Mouse (Mus musculus): Measurements from ENCODE around the gene Mfsd4b1. TPM values are rescaled to one million over a fixed set of nuclear protein-coding genes. Genes with fewer than 3 reads are reported as not detected.

The Mfsd4b1 gene
- polyA plus RNA-seq, 1 experiment: 0.69 TPM

DNA sequence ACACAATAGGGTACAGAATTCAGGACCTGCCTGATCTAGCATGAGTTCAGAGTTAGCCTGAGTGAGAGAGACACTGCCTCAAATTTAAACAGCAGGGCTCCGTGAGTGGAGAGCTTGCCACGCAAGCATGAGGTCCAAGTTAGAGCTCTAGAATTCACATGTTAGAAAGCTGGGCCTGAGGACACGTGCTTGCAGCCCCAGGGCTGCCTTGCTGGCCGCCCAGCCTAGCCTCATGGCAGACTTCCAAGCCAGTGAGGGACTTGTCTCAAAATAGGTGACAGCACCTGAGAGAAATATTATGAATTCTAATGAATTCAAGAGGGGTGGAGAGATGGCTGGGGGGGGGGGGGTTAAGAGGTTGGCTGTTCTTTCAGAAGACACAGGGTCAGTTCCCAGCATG lies 17.1 kb downstream of the Mfsd4b1 start:
- 66% methylated on average over 4 of the region's 4 CpGs for WGBS
- no peak for DNase-seq
- Histone ChIP-seq H3K4me3 (replicated peaks; ENCODE audit: insufficient read depth, low read depth, low read length) (no peak overlapping the region), H3K27ac (ENCODE audit: insufficient read depth, low read length) (no peak overlapping the region), H3K4me1 (ENCODE audit: control insufficient read depth, insufficient read depth, low read length) (no peaks in the 10 kb centered on the region), H3K27me3 (ENCODE audit: control insufficient read depth, insufficient read depth, low read length) (no peaks in the 10 kb centered on the region)
- TF ChIP-seq CTCF (IDR thresholded peaks at IDR 0.05; ENCODE audit: borderline replicate concordance, insufficient read depth, low read depth, low read length) (no peak), POLR2A (IDR thresholded peaks at IDR 0.05; ENCODE audit: borderline replicate concordance, insufficient read depth, low read length) (no peak)

DNA sequence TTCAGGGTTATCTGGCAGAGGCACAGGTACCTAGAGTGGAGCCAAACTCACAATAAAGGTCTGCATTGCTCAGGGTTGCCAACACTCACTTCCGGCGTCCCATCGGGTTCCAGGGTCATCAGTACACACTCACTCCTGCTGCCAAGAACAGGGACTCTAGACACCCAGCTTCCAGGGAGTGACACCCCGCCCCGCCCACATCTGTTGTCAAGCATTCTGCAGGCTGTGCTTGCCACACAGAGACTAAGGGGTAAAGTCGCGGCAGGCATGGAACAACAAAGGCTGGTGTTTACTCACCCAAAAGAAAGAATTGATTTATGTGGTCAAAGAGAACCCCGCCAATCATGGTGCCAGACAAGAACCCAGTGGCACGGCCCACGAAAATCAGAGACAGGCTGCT lies 18.1 kb downstream of the Mfsd4b1 start:
- H3K4me1 ChIP-seq (ENCODE audit: control insufficient read depth, insufficient read depth, low read length): no peaks in the 10 kb centered on the region
- no peak for TF ChIP-seq POLR2A (IDR thresholded peaks at IDR 0.05; ENCODE audit: borderline replicate concordance, insufficient read depth, low read length)
- no peak for TF ChIP-seq CTCF (IDR thresholded peaks at IDR 0.05; ENCODE audit: borderline replicate concordance, insufficient read depth, low read depth, low read length)
- H3K27me3 ChIP-seq (ENCODE audit: control insufficient read depth, insufficient read depth, low read length): no peaks in the 10 kb centered on the region
- DNase-seq: no peak
- no peak overlapping the region for H3K27ac ChIP-seq (ENCODE audit: insufficient read depth, low read length)
- WGBS: 32% methylated on average over 10 of the region's 10 CpGs
- no peak overlapping the region for H3K4me3 ChIP-seq (replicated peaks; ENCODE audit: insufficient read depth, low read depth, low read length)

DNA sequence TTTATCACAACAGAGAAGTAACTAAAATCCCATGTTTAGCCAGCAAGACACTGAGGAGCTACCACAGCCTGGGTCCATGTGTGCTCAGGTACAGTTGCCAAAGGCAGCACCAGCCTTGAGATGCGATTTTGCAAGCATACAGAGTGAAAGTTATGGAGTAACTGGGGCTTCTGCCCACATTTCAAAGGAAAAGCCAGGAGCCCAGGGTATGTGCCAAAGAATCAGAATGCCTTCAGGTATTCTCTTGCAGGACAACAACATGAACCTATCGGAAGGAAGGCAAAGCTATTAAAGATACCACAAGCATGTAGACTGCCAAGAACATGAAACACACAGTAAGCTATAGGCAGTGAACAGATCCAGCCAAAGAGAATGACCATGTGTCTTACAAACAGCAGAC lies 24.3 kb downstream of the Mfsd4b1 start:
- WGBS: 91% methylated on average over 2 of the region's 2 CpGs
- Histone ChIP-seq H3K4me1 (ENCODE audit: control insufficient read depth, insufficient read depth, low read length) (no peaks in the 10 kb centered on the region), H3K27me3 (ENCODE audit: control insufficient read depth, insufficient read depth, low read length) (no peaks in the 10 kb centered on the region), H3K27ac (ENCODE audit: insufficient read depth, low read length) (no peak overlapping the region), H3K4me3 (replicated peaks; ENCODE audit: insufficient read depth, low read depth, low read length) (no peak overlapping the region)
- TF ChIP-seq POLR2A (IDR thresholded peaks at IDR 0.05; ENCODE audit: borderline replicate concordance, insufficient read depth, low read length): no peak
- TF ChIP-seq CTCF (IDR thresholded peaks at IDR 0.05; ENCODE audit: borderline replicate concordance, insufficient read depth, low read depth, low read length): no peak
- no peak for DNase-seq

DNA sequence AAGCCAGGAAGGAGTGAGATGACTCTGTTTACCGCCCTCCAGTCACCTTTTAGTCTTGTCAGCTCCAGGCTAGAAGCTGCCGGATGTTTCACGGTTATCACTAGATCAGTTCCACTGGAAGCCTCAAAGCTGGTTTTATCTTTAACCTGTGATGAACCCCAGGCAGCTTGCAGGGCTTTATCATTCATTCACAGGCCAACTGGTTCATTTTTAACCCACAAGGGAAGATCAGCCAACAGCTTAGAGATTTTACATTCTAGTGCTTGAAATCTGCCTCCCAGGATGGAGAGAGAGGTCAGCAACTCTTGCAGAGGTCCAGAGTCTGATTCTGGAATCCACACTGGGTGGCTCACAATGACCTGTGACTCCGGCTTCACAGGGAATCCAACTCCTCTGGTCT lies 33.9 kb downstream of the Mfsd4b1 start:
- 81% methylated on average over 4 of the region's 4 CpGs for WGBS
- Histone ChIP-seq H3K27me3 (ENCODE audit: control insufficient read depth, insufficient read depth, low read length) (no peaks in the 10 kb centered on the region), H3K27ac (ENCODE audit: insufficient read depth, low read length) (no peak overlapping the region), H3K4me3 (replicated peaks; ENCODE audit: insufficient read depth, low read depth, low read length) (no peak overlapping the region), H3K4me1 (ENCODE audit: control insufficient read depth, insufficient read depth, low read length) (no peaks in the 10 kb centered on the region)
- no peak for DNase-seq
- no peak for TF ChIP-seq POLR2A (IDR thresholded peaks at IDR 0.05; ENCODE audit: borderline replicate concordance, insufficient read depth, low read length)
- TF ChIP-seq CTCF (IDR thresholded peaks at IDR 0.05; ENCODE audit: borderline replicate concordance, insufficient read depth, low read depth, low read length): no peak

DNA sequence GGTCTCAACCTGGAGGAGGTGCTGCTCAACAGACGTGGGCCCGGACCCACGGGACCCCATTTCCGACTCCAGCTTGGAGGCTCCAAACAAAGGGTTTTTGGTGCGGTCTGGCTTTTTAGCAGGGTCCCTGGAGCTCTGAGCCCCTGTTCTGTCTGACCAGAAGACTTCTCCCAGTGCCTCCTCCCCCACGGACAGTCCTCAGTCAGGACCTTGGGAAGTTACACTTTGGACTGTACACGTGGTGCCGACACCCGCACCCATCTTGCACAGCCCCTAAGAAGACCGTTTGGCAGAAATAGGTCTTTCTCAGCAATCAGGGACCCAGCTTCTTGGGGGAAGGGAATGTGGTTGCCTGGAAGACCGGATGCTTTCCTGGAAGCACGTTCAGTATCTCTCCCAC lies 38.6 kb downstream of the Mfsd4b1 start, which contains the start of gene Mfsd4b5:
Mfsd4b5 (minus strand) TSS at position 181 of the 400 bp plus-strand sequence.
- no peak for TF ChIP-seq POLR2A (IDR thresholded peaks at IDR 0.05; ENCODE audit: borderline replicate concordance, insufficient read depth, low read length)
- no peak for DNase-seq
- WGBS: 86% methylated on average over 12 of the region's 12 CpGs

DNA sequence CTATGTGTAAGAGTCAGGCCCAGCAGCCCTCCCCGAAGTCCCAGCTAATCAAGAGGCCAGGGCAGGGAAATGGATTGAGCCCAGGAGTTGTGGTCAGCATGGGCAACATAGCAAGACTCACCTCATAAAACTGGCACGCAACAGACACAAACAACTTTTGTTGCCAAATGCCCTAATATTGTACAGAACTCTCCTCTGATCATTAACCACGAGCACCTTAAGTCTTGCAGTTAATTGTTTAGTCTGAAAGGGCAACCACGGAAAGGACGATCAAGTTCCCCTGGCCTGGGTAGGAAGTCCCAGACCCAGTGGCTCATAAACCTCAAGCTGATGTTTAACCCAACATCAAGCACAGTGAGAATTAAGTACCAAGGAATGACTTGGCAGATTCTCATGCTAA lies 42.5 kb downstream of the Mfsd4b1 start:
- 80% methylated on average over 5 of the region's 5 CpGs for WGBS
- TF ChIP-seq CTCF (IDR thresholded peaks at IDR 0.05; ENCODE audit: borderline replicate concordance, insufficient read depth, low read depth, low read length): no peak
- TF ChIP-seq POLR2A (IDR thresholded peaks at IDR 0.05; ENCODE audit: borderline replicate concordance, insufficient read depth, low read length): no peak
- Histone ChIP-seq H3K27ac (ENCODE audit: insufficient read depth, low read length) (no peak overlapping the region), H3K4me1 (ENCODE audit: control insufficient read depth, insufficient read depth, low read length) (no peaks in the 10 kb centered on the region), H3K4me3 (replicated peaks; ENCODE audit: insufficient read depth, low read depth, low read length) (no peak overlapping the region), H3K27me3 (ENCODE audit: control insufficient read depth, insufficient read depth, low read length) (no peaks in the 10 kb centered on the region)
- DNase-seq: no peak

More for the DNA sequence above, 38.6 kb downstream of the Mfsd4b1 start, which contains the start of gene Mfsd4b5:
- no peaks in the 10 kb centered on the region for H3K27me3 ChIP-seq (ENCODE audit: control insufficient read depth, insufficient read depth, low read length)
- H3K27ac ChIP-seq (ENCODE audit: insufficient read depth, low read length): no peak within 1 kb of the TSS
- H3K4me3 ChIP-seq (replicated peaks; ENCODE audit: insufficient read depth, low read depth, low read length): no peak within 1 kb of the TSS
- no peaks in the 10 kb centered on the region for H3K4me1 ChIP-seq (ENCODE audit: control insufficient read depth, insufficient read depth, low read length)

DNA sequence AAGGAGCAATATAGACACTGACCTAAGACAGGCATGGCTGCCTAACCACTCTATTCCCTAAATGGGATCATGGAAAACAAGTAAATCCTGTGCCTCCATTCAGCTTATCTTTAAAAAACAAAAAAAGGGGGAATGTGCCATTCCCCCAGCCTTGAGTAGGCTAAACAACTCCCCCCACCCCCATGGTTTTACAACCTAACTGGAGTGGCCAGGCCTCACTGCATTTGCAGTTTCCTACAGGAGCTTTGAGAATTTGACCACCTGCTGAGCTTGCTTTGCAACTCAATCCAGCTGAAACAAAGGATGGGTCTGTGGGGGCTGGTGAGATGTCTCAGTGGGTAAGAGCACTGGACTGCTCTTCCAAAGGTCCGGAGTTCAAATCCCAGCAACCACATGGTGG lies 46.8 kb downstream of the Mfsd4b1 start:
- DNase-seq: no peak
- Histone ChIP-seq H3K4me3 (replicated peaks; ENCODE audit: insufficient read depth, low read depth, low read length) (no peak overlapping the region), H3K4me1 (ENCODE audit: control insufficient read depth, insufficient read depth, low read length) (no peaks in the 10 kb centered on the region), H3K27me3 (ENCODE audit: control insufficient read depth, insufficient read depth, low read length) (no peaks in the 10 kb centered on the region), H3K27ac (ENCODE audit: insufficient read depth, low read length) (no peak overlapping the region)
- 93% methylated on average over 1 of the region's 1 CpGs for WGBS
- TF ChIP-seq POLR2A (IDR thresholded peaks at IDR 0.05; ENCODE audit: borderline replicate concordance, insufficient read depth, low read length) (no peak), CTCF (IDR thresholded peaks at IDR 0.05; ENCODE audit: borderline replicate concordance, insufficient read depth, low read depth, low read length) (no peak)

DNA sequence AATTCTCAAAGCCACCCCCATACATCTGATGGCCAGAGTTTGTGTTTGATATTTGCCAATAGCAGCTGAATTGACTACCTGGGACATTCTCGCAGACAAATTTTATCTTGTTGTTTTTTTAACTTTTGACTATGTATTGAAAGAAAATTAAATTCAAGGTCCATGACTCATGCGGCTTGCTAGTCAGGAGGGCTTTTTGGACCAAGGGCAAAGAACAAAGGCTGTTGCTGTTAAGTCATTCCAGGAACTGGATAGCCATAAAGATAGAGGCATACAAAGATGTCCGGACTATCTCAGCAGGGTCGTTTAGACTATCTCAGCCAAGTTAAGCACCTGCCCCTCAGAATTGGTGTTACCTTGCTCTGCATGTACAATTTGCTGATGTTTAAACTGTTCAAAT lies 47.7 kb downstream of the Mfsd4b1 start:
- WGBS: 94% methylated on average over 4 of the region's 4 CpGs
- Histone ChIP-seq H3K27ac (ENCODE audit: insufficient read depth, low read length) (no peak overlapping the region), H3K27me3 (ENCODE audit: control insufficient read depth, insufficient read depth, low read length) (no peaks in the 10 kb centered on the region), H3K4me3 (replicated peaks; ENCODE audit: insufficient read depth, low read depth, low read length) (no peak overlapping the region), H3K4me1 (ENCODE audit: control insufficient read depth, insufficient read depth, low read length) (no peaks in the 10 kb centered on the region)
- no peak for TF ChIP-seq POLR2A (IDR thresholded peaks at IDR 0.05; ENCODE audit: borderline replicate concordance, insufficient read depth, low read length)
- no peak for TF ChIP-seq CTCF (IDR thresholded peaks at IDR 0.05; ENCODE audit: borderline replicate concordance, insufficient read depth, low read depth, low read length)
- DNase-seq: no peak
